Mouse (Mus musculus): Measurements from ENCODE around the gene Ankrd60. TPM values are rescaled to one million over a fixed set of nuclear protein-coding genes. Genes with fewer than 3 reads are reported as not detected.

Gene Ankrd60
- polyA plus RNA-seq, 1 experiment from 2014 or later = not detected

- no peak overlapping the region for H3K4me3 ChIP-seq
- WGBS = 89% methylated on average over 9 of the region's 9 CpGs
- no peaks in the 10 kb centered on the region for H3K27me3 ChIP-seq (replicated peaks; ENCODE audit: low read depth, poor library complexity, severe bottlenecking)
- no peaks in the 10 kb centered on the region for H3K9me3 ChIP-seq
- H3K4me1 ChIP-seq = peaks cover 48% of the 10 kb centered on the region
- H3K36me3 ChIP-seq (replicated peaks) = no peaks in the 10 kb centered on the region
- DNase-seq (ENCODE audit: low spot score) = no peak
- H3K27ac ChIP-seq (replicated peaks) = no peak overlapping the region
Measured at GRCm38 (mm10) chr2:173535886-173536285, 42.3 kb downstream of the Ankrd60 start.

- H3K4me3 ChIP-seq = no peak overlapping the region
- no peaks in the 10 kb centered on the region for H3K36me3 ChIP-seq (replicated peaks)
- WGBS = 91% methylated on average over 18 of the region's 18 CpGs
- no peaks in the 10 kb centered on the region for H3K27me3 ChIP-seq (replicated peaks; ENCODE audit: low read depth, poor library complexity, severe bottlenecking)
- peaks cover 44% of the 10 kb centered on the region for H3K4me1 ChIP-seq
- no peak overlapping the region for H3K27ac ChIP-seq (replicated peaks)
- DNase-seq (ENCODE audit: low spot score) = no peak
- H3K9me3 ChIP-seq = no peaks in the 10 kb centered on the region
Measured at GRCm38 (mm10) chr2:173535390-173535789, 42.8 kb downstream of the Ankrd60 start.

GRCm38 (mm10) chr2:173534581-173534980 is 43.6 kb downstream of the Ankrd60 start:
- Histone ChIP-seq H3K27me3 (replicated peaks; ENCODE audit: low read depth, poor library complexity, severe bottlenecking) (no peaks in the 10 kb centered on the region), H3K4me1 (peaks cover 36% of the 10 kb centered on the region), H3K9me3 (no peaks in the 10 kb centered on the region), H3K36me3 (replicated peaks) (no peaks in the 10 kb centered on the region), H3K4me3 (no peak overlapping the region), H3K27ac (replicated peaks) (no peak overlapping the region)
- DNase-seq (ENCODE audit: low spot score) = no peak
- WGBS = 81% methylated on average over 7 of the region's 7 CpGs

- WGBS = 56% methylated on average over 15 of the region's 15 CpGs
- H3K27me3 ChIP-seq (replicated peaks; ENCODE audit: low read depth, poor library complexity, severe bottlenecking) = no peaks in the 10 kb centered on the region
- no peaks in the 10 kb centered on the region for H3K36me3 ChIP-seq (replicated peaks)
- no peaks in the 10 kb centered on the region for H3K9me3 ChIP-seq
- H3K4me1 ChIP-seq = peaks cover 31% of the 10 kb centered on the region
- H3K4me3 ChIP-seq = no peak overlapping the region
- DNase-seq (ENCODE audit: low spot score) = peak; percentile 40
- H3K27ac ChIP-seq (replicated peaks) = peak overlapping the region; percentile 57
Measured at GRCm38 (mm10) chr2:173532711-173533462, 45.3 kb downstream of the Ankrd60 start.

- WGBS = 78% methylated on average over 3 of the region's 3 CpGs
Measured at GRCm38 (mm10) chr2:173528493-173528892, 49.7 kb downstream of the Ankrd60 start.

GRCm38 (mm10) chr2:173522376-173522775 is 55.8 kb downstream of the Ankrd60 start, which contains the start of gene 1700021F07Rik:
Gene 1700021F07Rik (plus strand): TSS chr2:173522586.
- Histone ChIP-seq H3K36me3 (replicated peaks) (no peaks in the 10 kb centered on the region), H3K9me3 (no peaks in the 10 kb centered on the region), H3K27me3 (replicated peaks; ENCODE audit: low read depth, poor library complexity, severe bottlenecking) (no peaks in the 10 kb centered on the region), H3K27ac (replicated peaks) (no peak within 1 kb of the TSS), H3K4me3 (no peak within 1 kb of the TSS), H3K4me1 (peaks cover 4% of the 10 kb centered on the region)
- no peak for DNase-seq (ENCODE audit: low spot score)
- 92% methylated on average over 18 of the region's 18 CpGs for WGBS

More at GRCm38 (mm10) chr2:173528493-173528892, 49.7 kb downstream of the Ankrd60 start:
- DNase-seq (ENCODE audit: low spot score) = no peak
- Histone ChIP-seq H3K27me3 (replicated peaks; ENCODE audit: low read depth, poor library complexity, severe bottlenecking) (no peaks in the 10 kb centered on the region), H3K36me3 (replicated peaks) (no peaks in the 10 kb centered on the region), H3K4me1 (peaks cover 18% of the 10 kb centered on the region), H3K4me3 (no peak overlapping the region), H3K27ac (replicated peaks) (no peak overlapping the region), H3K9me3 (no peaks in the 10 kb centered on the region)

Other genes with a start within 250 kb of the Ankrd60 start
- not detected in 2 replicates for gene 1700021F07Rik, start 55.8 kb downstream of the Ankrd60 start, polyA plus RNA-seq (2016; fragmentation: Nextera tagmentation; extraction: Ambion mirVana)
- gene Rab22a, start 81.4 kb upstream of the Ankrd60 start, polyA plus RNA-seq (2016; fragmentation: Nextera tagmentation; extraction: Ambion mirVana) = 24.2 and 24.6 TPM in 2 replicates
- gene 1700010B08Rik, start 141.1 kb upstream of the Ankrd60 start, polyA plus RNA-seq (2016; fragmentation: Nextera tagmentation; extraction: Ambion mirVana) = not detected in 2 replicates
- 8.1 and 9.8 TPM in 2 replicates for gene Vapb, start 159.1 kb upstream of the Ankrd60 start, polyA plus RNA-seq (2016; fragmentation: Nextera tagmentation; extraction: Ambion mirVana)